Mouse (Mus musculus) heart, embryonic 11.5 days (tissue): ENCODE results near the gene Rhbdd1. TPM values are rescaled to one million over a fixed set of nuclear protein-coding genes. Genes with fewer than 3 reads are reported as not detected.

Experiments used
- ATAC-seq: fragments of 200-750 bp; cut with Nextera tagmentation; replicated peaks from 2 replicates; pipeline ENCODE4 v1.8.0; 2017; ENCODE audit warnings: moderate library complexity; ENCODE audit not compliant: insufficient number of reproducible peaks, low FRiP score, low TSS enrichment
- H3K27ac ChIP-seq: fragments of 300-500 bp; sonication (generic); 2 replicates; pipeline ENCODE4 v1.5.1; 2014; ENCODE audit warnings: mild to moderate bottlenecking, low read depth, low read length
- H3K27me3 ChIP-seq: fragments of 300-500 bp; sonication (generic); 2 replicates; pipeline ENCODE4 v1.6.1; 2014; ENCODE audit warnings: mild to moderate bottlenecking, low read length, mixed read lengths; ENCODE audit not compliant: control insufficient read depth, insufficient read depth
- H3K36me3 ChIP-seq: fragments of 300-500 bp; sonication (generic); 2 replicates; pipeline ENCODE4 v1.6.1; 2014; ENCODE audit warnings: mild to moderate bottlenecking, low read length, moderate library complexity, mixed read lengths; ENCODE audit not compliant: control insufficient read depth, insufficient read depth
- H3K4me1 ChIP-seq: fragments of 300-500 bp; sonication (generic); 2 replicates; pipeline ENCODE4 v1.6.1; 2014; ENCODE audit warnings: low read length; ENCODE audit not compliant: control insufficient read depth, insufficient read depth
- H3K4me2 ChIP-seq: fragments of 300-500 bp; sonication (generic); 2 replicates; pipeline ENCODE4 v1.6.1; 2014; ENCODE audit warnings: mild to moderate bottlenecking, moderate library complexity
- H3K4me3 ChIP-seq: fragments of 300-500 bp; sonication (generic); 2 replicates; pipeline ENCODE4 v1.5.1; 2014; ENCODE audit warnings: low read depth, low read length
- H3K9ac ChIP-seq: fragments of 300-500 bp; sonication (generic); 2 replicates; pipeline ENCODE4 v1.6.1; 2014; ENCODE audit warnings: mild to moderate bottlenecking, low read depth, low read length, moderate library complexity
- H3K9me3 ChIP-seq: fragments of 300-500 bp; sonication (generic); replicated peaks from 2 replicates; pipeline ENCODE4 v1.6.1; 2016; ENCODE audit warnings: low read length; ENCODE audit not compliant: control insufficient read depth
- WGBS: fragments of 180-500 bp; shearing (Covaris S2); extraction: QIAGEN DNeasy Blood & Tissue Kit; methylation state at CpG from one replicate; pipeline ENCODE4 v1.1.7; 2014; ENCODE audit not compliant: insufficient replicate concordance; 5-methylcytosine and 5-hydroxymethylcytosine counted together
- polyA plus RNA-seq: library from polyadenylated mRNA; unstranded; fragments of >200 nt; fragmentation: Nextera tagmentation; extraction: Ambion mirVana; gene quantifications from 2 replicates; pipeline ENCODE4 v1.2.1, GENCODE M21; 2014

Rhbdd1 gene
- polyA plus RNA-seq, 1 experiment from 2014 or later = 7.9 TPM

DNA sequence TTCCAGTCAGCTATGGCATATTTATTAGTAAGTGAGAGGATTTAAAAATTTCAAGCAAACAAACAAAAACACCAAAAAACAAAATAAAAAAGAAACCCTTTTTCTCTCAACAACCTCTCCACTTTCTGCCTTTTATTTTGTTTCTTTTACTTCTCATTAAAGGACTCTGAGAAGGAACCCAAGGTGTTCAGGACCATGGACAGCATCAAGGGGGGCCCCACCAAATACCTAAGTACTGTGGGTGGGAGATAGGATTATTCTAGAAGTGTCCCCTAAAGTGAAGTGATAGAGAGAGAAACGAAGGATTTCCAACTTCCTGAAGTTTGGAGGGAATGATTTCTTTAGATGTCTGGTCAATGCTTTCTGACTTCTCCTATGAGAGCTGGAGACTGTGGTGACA is 17.7 kb upstream of the Rhbdd1 start:
- no peak overlapping the region for H3K4me3 ChIP-seq
- H3K9ac ChIP-seq = no peak overlapping the region
- ATAC-seq = no peak
- WGBS = 19% methylated on average over 1 of the region's 1 CpGs
- H3K36me3 ChIP-seq = no peaks in the 10 kb centered on the region
- no peaks in the 10 kb centered on the region for H3K4me1 ChIP-seq
- no peak overlapping the region for H3K4me2 ChIP-seq
- H3K27ac ChIP-seq = no peak overlapping the region
- no peaks in the 10 kb centered on the region for H3K9me3 ChIP-seq
- H3K27me3 ChIP-seq = no peaks in the 10 kb centered on the region; the same call in 1 of the 2 replicates

GRCm38 (mm10) chr1:82304483-82304882 is 11.8 kb upstream of the Rhbdd1 start:
- no peak overlapping the region for H3K27ac ChIP-seq
- H3K36me3 ChIP-seq = no peaks in the 10 kb centered on the region
- no peak overlapping the region for H3K9ac ChIP-seq
- H3K4me1 ChIP-seq = no peaks in the 10 kb centered on the region
- ATAC-seq = no peak
- H3K27me3 ChIP-seq = peaks cover 3% of the 10 kb centered on the region; the same call in 1 of the 2 replicates
- 72% methylated on average over 3 of the region's 3 CpGs for WGBS
- H3K4me3 ChIP-seq = no peak overlapping the region
- H3K9me3 ChIP-seq = no peaks in the 10 kb centered on the region
- no peak overlapping the region for H3K4me2 ChIP-seq

GRCm38 (mm10) chr1:82316746-82317126 is 484 bp downstream of the Rhbdd1 start:
- ATAC-seq = no peak; the same call in none of the 2 replicates
- H3K27ac ChIP-seq = peak overlapping the region; percentile 97
- 0% methylated on average over 18 of the region's 26 CpGs for WGBS
- H3K36me3 ChIP-seq = no peaks in the 10 kb centered on the region
- 0 out of 2 replicates have a peak, but pooled peaks cover 2% of the 10 kb centered on the region for H3K27me3 ChIP-seq
- H3K4me2 ChIP-seq = peak overlapping the region; percentile 83
- peak overlapping the region; percentile 92 for H3K4me3 ChIP-seq
- peaks cover 3% of the 10 kb centered on the region for H3K4me1 ChIP-seq
- peak overlapping the region; percentile 94 for H3K9ac ChIP-seq
- no peaks in the 10 kb centered on the region for H3K9me3 ChIP-seq

DNA sequence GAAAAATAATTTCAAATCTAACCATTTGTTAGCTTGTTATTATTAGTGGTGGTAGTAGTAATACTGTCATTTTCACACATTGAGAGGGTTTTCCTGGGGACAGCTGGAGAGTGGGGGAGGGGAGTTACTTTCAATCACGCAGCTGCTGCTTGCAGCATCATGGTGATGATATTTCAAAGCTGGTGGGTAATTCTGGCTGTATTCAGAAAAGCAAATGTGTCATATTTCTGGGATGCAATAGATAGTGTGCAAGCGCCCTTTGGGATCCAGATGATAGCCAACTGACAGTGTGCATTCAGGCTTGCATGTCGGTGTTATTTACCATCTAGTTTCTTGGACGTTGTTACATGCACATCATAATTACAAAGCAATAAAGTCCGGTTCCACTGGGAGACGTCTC is 4.2 kb downstream of the Rhbdd1 start:
- Histone ChIP-seq H3K9ac (no peak overlapping the region), H3K36me3 (no peaks in the 10 kb centered on the region), H3K9me3 (no peaks in the 10 kb centered on the region), H3K4me3 (no peak overlapping the region), H3K4me2 (no peak overlapping the region), H3K27ac (no peak overlapping the region), H3K27me3 (no peaks in the 10 kb centered on the region), H3K4me1 (peaks cover 3% of the 10 kb centered on the region)
- ATAC-seq = no peak
- WGBS = 81% methylated on average over 6 of the region's 6 CpGs

GRCm38 (mm10) chr1:82320864-82321263 is 4.6 kb downstream of the Rhbdd1 start:
- H3K27ac ChIP-seq = no peak overlapping the region
- no peaks in the 10 kb centered on the region for H3K9me3 ChIP-seq
- H3K9ac ChIP-seq = no peak overlapping the region
- WGBS = 86% methylated on average over 10 of the region's 10 CpGs
- ATAC-seq = no peak
- no peak overlapping the region for H3K4me2 ChIP-seq
- H3K27me3 ChIP-seq = no peaks in the 10 kb centered on the region
- no peaks in the 10 kb centered on the region for H3K36me3 ChIP-seq
- H3K4me3 ChIP-seq = no peak overlapping the region
- H3K4me1 ChIP-seq = peaks cover 3% of the 10 kb centered on the region

- H3K9me3 ChIP-seq = no peaks in the 10 kb centered on the region
- no peaks in the 10 kb centered on the region for H3K36me3 ChIP-seq
- H3K4me1 ChIP-seq = peaks cover 3% of the 10 kb centered on the region
- no peak overlapping the region for H3K4me3 ChIP-seq
- no peaks in the 10 kb centered on the region for H3K27me3 ChIP-seq
- no peak overlapping the region for H3K4me2 ChIP-seq
- H3K9ac ChIP-seq = no peak overlapping the region
- ATAC-seq = no peak
- WGBS = 81% methylated on average over 1 of the region's 1 CpGs
- no peak overlapping the region for H3K27ac ChIP-seq
Observed at GRCm38 (mm10) chr1:82321441-82321840, 5.2 kb downstream of the Rhbdd1 start.

- no peak overlapping the region for H3K4me3 ChIP-seq
- WGBS = 58% methylated on average over 4 of the region's 4 CpGs
- no peak for ATAC-seq
Observed at GRCm38 (mm10) chr1:82324131-82324785, 8.0 kb downstream of the Rhbdd1 start.

DNA sequence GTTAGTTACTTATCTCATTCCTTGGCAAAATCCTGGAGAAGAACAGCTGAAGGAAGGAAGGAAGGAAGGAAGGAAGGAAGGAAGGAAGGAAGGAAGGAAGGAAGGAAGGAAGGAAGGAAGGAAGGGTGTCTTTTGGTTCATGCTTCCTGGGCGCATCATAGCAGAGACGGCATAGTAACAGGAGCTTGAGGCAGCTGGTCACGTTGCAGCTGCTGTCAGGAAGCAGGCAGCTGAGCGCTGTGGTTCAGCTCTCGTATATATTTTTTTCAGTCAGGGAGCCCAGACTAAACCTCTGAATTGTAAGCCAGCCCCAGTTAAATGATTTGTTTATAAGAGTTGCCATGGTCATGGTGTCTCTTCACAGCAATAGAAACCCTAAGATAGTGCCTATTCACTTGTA is 9.9 kb downstream of the Rhbdd1 start:
- H3K36me3 ChIP-seq = no peaks in the 10 kb centered on the region

More at GRCm38 (mm10) chr1:82324131-82324785, 8.0 kb downstream of the Rhbdd1 start:
- H3K27me3 ChIP-seq = no peaks in the 10 kb centered on the region
- H3K27ac ChIP-seq = no peak overlapping the region
- H3K4me2 ChIP-seq = no peak overlapping the region
- H3K9ac ChIP-seq = no peak overlapping the region
- H3K36me3 ChIP-seq = no peaks in the 10 kb centered on the region
- no peaks in the 10 kb centered on the region for H3K4me1 ChIP-seq
- no peaks in the 10 kb centered on the region for H3K9me3 ChIP-seq

More for the DNA sequence above, 9.9 kb downstream of the Rhbdd1 start:
- Histone ChIP-seq H3K27ac (no peak overlapping the region), H3K9ac (no peak overlapping the region), H3K4me2 (no peak overlapping the region), H3K4me1 (no peaks in the 10 kb centered on the region), H3K27me3 (no peaks in the 10 kb centered on the region), H3K9me3 (no peaks in the 10 kb centered on the region), H3K4me3 (no peak overlapping the region)
- ATAC-seq = no peak
- 80% methylated on average over 5 of the region's 5 CpGs for WGBS
